Mouse (Mus musculus): ENCODE data around the gene Mpzl2.

DNA sequence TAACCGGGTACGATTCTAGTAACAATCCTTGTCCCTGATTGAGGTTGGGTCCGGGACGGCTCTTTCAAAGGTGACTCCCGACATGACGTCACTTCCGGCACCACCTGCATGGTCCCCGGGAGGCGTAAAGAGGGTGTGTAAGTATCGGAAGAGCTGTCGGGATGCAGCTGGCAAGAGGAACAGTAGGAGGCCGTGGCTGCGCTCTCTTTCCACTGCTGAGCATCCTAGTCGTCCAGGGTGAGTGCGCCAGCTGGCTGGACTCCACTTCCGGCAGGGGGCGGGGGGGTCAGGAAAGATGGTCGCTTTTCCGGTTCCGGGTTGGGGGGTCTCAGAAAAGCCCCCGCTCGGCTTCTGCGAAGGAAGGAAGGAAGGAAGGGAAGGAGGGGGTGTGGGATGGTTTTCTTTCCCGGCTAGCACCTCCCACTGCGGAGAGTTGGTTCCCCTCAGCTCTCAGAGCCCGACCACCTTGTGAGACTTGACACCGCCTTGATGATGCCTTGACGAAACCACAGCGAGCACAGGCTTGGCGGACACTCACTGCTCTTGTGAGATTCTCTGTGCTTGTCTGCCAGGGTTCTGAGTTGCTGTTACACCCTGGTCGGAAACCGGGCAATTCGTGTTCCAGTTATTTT lies 15.6 kb downstream of the Mpzl2 start, which contains the start of gene Mpzl3:
- TF ChIP-seq POLR2A (IDR thresholded peaks at IDR 0.05; ENCODE audit: borderline replicate concordance, low read depth, low read length): no peak
- TF ChIP-seq CTCF (IDR thresholded peaks at IDR 0.05; ENCODE audit: low read depth, low read length): no peak

All from bone marrow macrophage, adult 2 months (primary cell).